Mouse (Mus musculus) retina, embryonic 14.5 days (tissue): ENCODE data around the gene Rtel1.

Experiments used
- DNase-seq: peaks from one replicate; pipeline ENCODE4 v3.0.0-alpha.2; 2015; ENCODE audit warnings: low spot score

The Rtel1 gene

GRCm38 (mm10) chr2:181326098-181326497, 6.6 kb downstream of the Rtel1 start:
- no peak for DNase-seq

DNA sequence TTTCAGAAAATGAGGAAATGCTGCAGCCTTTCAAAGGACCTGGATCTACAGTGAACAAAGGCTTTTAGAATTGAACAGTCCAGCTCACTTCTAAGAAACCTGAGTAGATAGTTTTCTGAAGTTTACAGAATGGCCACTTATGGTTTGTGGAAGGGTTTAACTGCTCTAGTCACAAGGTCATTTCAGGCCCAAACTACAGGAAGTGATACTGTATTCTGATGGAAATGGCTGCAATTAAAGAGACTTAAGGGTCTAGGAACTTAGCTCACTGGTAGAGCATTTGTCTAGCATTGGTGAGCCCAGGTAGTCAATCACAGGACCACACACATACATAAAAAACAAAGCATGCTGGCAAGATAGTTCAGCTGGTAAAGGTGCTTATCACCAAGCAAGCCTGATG, 13.0 kb downstream of the Rtel1 start:
- no peak for DNase-seq

GRCm38 (mm10) chr2:181334023-181334422, 14.5 kb downstream of the Rtel1 start:
- DNase-seq, result peak; percentile 83

GRCm38 (mm10) chr2:181340426-181340825, 20.9 kb downstream of the Rtel1 start:
- DNase-seq, result no peak

DNA sequence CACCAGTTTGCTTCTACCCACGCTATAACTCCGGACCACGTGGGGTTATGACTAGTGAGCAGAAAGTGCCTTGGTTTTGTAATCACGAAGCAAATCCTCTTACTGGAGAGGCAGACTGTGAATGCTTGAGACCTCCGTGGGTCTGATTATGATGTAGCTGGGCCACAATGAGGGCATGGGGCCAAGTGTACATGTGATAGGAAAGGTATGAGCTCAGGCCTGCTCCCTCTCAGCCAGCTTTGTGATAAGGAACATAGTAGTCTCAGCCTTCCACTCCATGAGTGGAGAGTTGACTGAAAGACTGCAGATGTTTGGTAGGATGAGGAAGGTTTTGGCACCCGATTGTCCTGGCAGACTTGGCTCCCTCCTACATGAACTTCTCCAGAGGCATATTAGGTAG, 23.2 kb downstream of the Rtel1 start:
- DNase-seq, result no peak

DNA sequence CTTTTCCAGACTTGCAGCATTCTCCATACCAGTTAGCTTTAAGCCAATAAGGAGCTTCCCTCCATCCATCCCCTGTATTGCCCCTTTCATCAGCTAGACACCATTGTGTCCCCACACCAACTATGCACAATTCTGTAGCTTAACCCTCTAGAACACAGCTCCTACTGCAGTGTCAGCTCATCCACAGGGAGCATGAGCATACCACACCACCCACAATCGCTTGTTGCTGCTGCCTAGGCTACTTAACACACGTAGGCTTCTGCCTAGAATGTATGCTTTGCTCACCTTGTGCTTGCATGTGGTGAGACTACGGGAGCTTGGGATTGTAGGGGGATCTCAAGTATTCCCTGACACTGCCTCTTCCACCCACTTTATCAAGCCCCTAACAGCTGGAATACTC, 37.2 kb downstream of the Rtel1 start:
- DNase-seq, result no peak

DNA sequence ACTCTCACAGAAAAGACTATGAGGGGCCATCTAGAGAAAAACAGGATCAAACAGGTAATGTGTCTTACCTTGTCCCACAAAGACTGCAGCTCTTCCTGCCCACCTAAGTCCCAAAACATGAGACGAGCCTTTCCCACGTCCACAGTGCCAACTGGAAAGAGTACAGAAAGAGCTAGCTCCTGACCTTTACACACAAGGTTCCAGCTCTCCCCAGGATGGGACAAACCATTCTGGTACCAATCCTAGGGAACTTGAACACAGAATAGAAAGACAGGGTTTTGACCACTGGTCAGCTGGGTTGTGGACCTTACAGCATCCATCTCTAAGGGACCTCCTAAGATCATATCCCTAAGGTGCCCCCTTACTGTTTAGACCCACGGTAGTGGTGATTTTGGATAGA, 44.4 kb downstream of the Rtel1 start:
- DNase-seq, result no peak

DNA sequence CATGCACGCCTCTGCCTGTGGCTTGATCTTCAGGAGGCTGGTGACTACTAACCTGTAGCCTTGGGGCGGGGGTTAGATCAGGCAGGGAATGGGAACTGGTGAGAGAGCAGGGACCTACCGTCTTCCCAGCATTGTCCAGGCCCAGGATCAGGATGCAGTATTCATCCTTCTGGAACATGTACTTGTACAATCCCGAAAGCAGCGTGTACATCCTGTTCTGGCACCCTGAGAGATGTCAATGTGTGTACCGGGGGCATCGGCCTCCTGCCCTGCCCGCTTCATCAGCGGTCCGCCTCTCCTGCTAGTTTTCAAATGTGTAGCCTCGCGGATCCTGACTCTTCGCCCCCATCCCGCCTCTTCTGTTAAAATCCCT, 44.9 kb downstream of the Rtel1 start:
- no peak for DNase-seq

DNA sequence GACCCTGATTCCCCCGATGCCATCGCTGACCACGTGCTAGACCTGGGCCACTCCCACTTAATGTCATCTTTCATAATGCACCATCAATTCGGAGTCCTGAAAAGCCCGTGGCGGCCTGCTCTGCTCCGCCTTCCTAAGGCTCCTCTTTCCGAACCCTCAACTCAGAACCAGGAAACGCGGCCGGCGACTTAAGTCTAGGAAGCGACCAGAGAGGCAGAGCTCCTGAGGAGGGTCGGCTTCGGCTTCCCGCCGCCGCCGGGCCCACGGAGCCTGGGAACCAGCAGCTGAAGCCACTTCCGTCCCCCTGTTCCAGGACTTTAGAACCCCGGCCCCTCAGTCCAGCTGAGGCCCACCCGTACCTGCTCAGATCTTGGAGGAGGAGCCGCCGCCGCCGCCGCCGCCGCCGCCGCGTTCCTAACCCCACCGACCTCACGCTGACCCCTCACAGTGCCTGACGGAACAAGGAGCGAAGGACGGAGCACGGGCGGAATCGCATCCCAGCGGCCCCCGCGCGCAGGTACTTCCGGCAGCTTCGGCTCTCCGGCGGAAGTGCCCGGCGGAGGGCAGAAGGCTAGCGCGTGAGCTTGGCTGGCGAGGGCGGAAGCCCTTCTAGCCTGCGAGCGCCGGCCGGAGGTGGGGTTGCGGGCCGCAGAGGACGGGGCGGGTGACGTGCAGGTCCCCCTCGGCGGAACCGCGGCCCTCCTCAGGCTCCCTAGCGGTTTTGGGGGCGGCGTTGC, 45.5 kb downstream of the Rtel1 start, which contains the start of the genes Zgpat and Arfrp1:
TSS of gene Zgpat (plus strand) at position 69 of the 737 bp plus-strand sequence.
TSS of gene Arfrp1 (minus strand) at position 545 of the 737 bp plus-strand sequence.
- DNase-seq, result peak; percentile 91

DNA sequence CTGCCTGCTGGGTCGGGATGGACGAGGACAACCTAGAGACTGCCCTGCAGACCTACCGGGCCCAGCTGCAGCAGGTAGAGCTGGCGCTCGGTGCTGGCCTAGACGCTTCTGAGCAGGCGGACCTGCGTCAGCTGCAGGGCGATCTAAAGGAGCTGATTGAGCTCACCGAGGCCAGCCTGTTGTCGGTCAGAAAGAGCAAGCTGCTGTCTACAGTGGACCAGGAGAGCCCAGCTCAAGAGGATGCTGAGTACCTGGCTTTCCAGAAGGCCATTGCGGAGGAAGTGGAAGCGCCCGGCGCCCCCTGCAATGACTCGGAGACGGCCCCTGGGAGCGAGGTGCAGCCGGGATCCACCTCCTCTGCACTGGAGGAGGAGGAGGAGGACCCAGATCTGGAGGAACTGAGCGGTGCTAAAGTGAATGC, 46.1 kb downstream of the Rtel1 start:
- DNase-seq, result no peak

GRCm38 (mm10) chr2:181370001-181370400, 50.5 kb downstream of the Rtel1 start:
- no peak for DNase-seq

- peak; percentile 55 for DNase-seq
Observed at GRCm38 (mm10) chr2:181375787-181376186, 56.2 kb downstream of the Rtel1 start.

DNA sequence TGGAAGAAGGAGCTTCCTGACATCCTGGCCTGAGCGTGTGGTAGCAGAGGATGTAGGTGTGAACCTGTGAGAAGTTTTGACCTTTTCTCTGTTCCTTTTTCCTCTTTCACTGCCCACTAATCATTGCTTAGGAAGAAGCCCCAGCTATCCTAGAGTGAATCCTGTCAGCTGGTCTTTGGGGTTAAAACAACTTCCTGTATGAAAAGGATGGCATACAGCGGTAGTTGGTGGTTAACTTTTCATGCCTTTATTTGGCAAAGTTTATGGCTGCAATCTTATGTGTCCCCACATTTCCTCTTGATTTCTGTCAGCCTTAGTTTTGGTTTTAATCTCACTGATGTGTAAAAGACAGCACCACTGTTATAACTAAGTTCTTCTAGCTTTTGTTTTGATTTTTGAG, 57.7 kb downstream of the Rtel1 start:
- no peak for DNase-seq

DNA sequence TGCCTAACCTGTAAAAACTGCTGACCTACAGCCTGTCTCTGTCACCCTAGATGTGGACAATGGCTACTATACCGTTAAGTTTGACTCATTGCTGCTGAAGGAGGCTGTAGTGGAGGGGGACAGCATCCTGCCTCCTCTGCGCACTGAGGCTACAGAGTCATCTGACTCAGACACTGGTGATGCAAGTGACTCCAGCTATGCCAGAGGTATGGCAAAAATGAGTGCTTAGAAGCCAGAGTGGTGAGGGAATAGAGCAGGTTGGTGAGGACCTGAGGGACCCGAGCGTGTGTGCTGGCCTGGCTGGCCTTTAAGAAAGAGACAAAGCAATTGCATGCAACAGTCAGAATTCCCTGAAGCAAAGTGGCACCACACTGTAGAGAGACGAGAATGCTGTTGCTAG, 59.2 kb downstream of the Rtel1 start:
- no peak for DNase-seq

- DNase-seq, result no peak
Observed at GRCm38 (mm10) chr2:181379778-181380177, 60.2 kb downstream of the Rtel1 start, which contains the start of gene Lime1. Gene Lime1, plus strand, starts transcription at chr2:181380078.

DNA sequence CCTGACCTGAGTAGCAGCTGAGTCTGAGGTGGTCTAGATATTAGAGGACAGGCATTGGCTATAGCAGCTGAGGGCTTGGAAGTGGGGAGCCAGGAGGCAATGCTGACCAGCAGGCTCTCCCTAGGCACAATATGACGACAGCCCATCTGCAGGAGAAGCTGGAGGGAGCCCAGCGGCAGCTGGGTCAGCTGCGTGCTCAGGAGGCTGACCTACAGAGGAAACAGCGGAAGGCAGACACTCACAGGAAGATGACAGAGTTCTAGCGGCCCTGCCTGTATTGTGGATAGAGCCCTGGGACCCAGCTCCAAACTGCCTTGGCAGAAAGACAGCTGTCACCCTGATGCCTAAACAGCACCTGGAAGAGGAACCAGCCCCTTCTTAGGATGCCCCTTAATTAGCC, 60.7 kb downstream of the Rtel1 start:
- no peak for DNase-seq

DNA sequence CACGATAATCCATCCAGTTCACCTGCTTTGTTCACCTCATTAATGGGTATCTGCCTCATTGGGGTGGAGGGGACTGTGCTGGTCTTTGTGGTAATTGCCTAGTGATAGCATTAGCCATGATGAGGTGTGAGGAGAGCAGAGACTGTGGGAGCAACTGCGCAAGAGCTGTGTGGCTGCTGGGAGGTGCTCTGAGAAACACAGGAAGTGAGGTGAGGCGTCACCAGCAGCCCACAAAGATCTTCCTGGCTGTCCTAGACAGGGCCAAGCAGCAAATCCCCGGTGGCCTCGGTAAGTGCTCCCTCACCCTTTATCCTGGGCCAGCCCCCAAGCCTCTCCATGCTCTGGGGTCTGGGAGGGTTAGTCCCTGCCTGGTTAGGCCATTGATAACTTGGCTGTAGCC, 61.6 kb downstream of the Rtel1 start:
- no peak for DNase-seq

DNA sequence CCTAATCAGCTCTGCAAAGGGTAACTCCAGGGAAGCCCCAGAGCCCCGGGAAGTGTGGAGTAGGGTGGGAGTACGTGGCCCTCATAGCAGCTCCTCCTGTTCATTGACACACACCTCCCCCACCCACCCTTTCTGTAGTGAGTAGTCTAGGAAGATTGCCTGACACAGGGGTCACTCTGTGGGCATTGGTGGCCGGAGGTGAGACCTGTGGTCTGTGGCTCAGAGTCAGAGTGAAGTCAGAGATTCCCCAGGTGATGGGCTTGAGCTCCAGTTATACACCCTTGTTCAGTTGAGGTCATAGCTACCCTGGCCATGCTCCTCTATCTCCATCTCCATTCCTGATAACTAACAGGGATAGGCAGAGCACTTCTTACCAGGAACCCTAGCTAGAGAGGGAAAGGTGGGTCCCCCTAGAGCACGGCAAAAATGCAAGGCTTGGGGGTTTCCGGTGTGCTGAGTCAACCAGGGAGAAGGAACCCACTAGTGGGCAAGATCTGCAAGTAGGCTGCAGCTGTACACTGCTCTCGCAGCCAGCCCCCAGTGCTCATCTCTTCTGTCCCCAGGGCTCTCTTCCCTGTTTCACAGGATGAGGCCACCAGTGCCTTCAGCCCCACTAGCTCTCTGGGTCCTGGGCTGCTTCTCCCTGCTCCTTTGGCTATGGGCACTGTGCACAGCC, 62.2 kb downstream of the Rtel1 start:
- no peak for DNase-seq

- DNase-seq, result no peak
Observed at GRCm38 (mm10) chr2:181384463-181384862, 64.9 kb downstream of the Rtel1 start.

- DNase-seq, result no peak
Observed at GRCm38 (mm10) chr2:181384919-181385391, 65.4 kb downstream of the Rtel1 start.

GRCm38 (mm10) chr2:181385885-181386284, 66.3 kb downstream of the Rtel1 start:
- DNase-seq, result no peak

DNA sequence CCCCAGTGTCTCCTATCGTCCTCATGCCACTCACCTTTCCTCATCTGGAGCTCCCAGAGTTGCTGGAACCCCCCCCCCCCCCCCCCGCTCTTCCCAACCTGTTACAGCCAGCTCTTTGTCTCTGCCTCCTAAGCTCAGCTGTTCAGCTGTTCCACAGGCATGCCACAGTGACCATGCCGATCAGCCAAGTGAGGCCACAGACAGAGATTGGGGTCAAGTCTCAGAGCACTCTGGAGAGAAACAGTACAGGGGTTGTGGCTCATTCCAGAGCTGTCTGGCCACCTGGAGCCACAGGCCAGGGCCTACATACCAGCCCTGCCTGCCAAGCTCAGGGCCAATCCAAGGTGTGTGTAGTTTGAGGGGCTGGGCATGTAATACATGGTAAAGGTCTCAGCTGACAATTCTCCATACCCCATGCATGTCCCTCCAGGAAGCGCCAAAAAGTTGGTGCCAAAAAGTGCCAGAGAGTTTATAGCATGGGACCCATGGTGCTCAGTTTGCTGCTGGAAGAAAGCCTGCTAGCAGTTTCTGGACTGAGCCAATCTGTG, 67.2 kb downstream of the Rtel1 start:
- no peak for DNase-seq
